Mouse (Mus musculus) layer of hippocampus, adult 8-10 months (tissue): ENCODE results near the gene Tmem145. TPM values are rescaled to one million over a fixed set of nuclear protein-coding genes. Genes with fewer than 3 reads are reported as not detected.
A peak's percentile ranks its signal among the peaks of the same experiment; 100 is the strongest.
"Not testable (repeated sequence)": the region's sequence is repeated elsewhere in the genome, so short reads cannot be mapped to it uniquely, and the experiment has no call there.

ENCODE experiments used
- DNase-seq, 2 experiments: peaks; one replicate each; pipeline ENCODE4 v3.0.0; 2022; ENCODE audit warnings: low spot score in 2 of 2
- total RNA-seq, 4 experiments: library from RNA; stranded (reverse); gene quantifications; 2 replicates each; pipeline ENCODE4 v1.2.4; 2022

The Tmem145 gene
- total RNA-seq, 4 experiments from 2014 or later, result 28.7 to 36.7 (median 33.4) TPM

DNA sequence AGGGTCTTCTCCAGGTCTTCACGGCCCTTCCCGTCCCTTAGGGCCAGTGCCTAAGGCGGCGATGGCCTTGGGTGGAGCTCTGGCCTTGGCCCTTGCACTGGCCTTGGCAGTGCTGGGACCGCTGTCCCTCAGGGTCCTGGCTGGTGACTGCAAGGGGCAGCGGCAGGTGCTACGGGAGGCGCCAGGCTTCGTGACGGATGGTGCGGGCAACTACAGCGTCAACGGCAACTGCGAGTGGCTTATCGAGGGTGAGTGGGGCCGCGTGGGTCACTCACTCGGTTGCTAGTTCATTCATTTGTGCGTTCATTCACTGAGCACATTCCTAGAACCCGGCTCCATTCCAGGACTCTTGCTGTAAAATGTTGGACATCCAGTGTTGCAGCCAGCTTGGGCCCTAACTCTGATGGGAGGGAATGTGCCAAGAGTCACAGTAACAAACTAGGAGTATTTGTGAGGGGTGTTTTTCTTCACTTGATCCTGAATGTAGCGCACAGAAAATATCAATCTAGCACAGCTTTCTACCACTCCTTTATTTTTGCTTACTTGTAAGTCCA, 11.6 kb downstream of the Tmem145 start:
- DNase-seq, result no peak

DNA sequence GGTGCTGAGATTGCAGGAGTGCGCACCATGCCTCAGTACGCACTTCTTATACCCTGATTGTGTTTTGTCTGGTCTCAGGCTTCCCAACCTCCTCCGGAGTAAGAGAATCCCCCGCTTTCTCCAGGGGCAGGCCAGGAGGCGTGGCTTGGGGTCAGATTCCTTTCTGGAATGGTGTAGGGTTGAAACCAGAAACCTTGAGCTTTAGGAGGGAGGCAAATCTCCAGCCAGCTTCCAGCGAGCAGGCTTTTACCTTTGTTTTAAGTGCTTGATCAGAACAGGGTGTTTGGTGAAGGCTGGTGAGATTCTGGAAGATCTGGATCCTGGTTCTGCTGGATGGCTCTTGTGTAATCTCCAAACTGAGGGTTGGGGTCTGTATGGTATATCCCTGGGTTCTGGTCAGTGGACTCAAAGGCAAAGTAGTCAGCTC, 16.2 kb downstream of the Tmem145 start:
- no peak for DNase-seq

DNA sequence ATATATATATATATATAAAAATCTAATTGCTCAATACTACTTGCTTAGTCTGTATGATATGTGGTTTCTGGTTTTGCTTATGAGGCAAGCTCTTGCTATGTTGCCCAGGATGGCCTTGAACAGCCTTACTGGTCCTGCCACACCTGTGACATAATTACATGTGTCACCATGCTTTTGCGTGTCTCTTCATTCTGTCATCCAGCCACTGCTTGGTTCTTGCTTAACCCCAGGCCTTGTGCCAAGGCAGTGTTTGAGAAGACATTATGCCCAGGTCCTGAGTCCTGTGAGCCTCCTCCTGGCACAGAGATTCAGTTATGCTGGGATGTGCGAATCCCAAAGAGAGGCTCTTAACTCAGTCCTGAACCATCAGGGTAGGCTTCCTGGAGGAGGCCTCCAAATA, 17.3 kb downstream of the Tmem145 start:
- DNase-seq, result no peak

DNA sequence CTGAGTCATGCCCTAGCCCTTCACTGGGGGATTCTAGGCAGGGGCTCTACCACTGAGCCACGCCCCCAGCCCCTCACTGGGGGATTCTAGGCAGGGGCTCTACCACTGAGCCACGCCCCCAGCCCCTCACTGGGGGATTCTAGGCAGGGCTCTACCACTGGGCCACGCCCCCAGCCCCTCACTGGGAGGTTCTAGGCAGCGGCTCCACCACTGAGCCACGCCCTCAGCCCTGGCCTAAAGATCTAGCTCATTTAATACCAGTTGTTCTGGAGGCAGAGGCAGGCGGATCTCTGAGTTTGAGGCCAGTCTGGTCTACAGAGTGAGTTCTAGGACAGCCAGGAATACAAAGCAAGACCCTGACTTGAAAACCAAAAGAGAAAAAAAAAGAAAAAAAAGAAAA, 19.5 kb downstream of the Tmem145 start:
- DNase-seq, result not testable (repeated sequence)

DNA sequence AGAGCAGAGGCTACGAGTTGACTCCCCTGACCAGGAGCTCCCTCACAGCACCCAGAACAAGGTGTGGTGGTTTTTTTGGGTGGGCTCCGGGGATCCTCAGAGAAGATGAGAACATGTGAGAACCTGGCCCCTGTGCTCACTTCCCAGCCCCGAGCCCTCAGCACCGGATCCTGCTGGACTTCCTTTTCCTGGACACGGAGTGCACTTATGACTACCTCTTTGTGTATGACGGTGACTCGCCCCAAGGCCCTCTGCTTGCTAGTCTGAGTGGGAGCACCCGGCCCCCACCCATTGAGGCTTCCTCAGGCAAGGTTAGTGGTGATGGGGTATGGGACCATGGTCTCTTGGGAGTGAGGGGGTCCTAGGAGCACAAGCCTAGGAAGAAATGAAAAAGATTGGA, 20.3 kb downstream of the Tmem145 start:
- no peak for DNase-seq

DNA sequence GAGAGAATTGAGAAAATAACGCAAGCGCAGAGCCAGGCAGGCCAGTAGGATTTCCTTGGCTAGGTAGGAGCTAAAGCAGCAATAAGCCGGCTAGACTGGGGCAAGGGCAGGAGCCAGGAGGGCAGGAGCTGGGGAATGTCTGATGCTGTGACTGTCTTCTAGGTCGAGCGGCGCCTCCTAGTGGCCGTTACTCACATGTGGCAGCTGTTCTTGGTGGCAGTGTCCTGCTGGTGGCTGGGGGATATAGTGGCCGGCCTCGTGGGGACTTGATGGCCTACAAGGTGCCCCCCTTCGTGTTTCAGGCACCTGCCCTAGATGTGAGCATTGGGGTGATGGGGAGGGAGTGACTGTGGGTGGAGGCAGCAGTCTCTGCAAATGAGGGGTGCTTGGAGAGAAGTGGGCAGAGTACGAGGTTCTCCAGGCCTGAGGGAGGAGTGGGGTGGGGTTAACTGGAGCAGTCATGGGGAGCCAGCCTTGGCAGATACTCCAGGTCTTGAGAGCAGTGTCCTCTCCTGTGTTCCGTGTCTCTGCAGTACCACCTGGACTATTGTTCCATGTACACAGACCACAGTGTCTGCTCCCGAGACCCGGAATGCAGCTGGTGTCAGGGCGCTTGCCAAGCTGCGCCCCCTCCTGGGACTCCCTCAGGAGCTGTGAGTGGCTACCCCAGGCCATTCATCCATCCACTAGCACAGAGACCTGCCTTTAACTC, 27.8 kb downstream of the Tmem145 start:
- DNase-seq, result peak in 1 of 2 experiments; percentile 69

DNA sequence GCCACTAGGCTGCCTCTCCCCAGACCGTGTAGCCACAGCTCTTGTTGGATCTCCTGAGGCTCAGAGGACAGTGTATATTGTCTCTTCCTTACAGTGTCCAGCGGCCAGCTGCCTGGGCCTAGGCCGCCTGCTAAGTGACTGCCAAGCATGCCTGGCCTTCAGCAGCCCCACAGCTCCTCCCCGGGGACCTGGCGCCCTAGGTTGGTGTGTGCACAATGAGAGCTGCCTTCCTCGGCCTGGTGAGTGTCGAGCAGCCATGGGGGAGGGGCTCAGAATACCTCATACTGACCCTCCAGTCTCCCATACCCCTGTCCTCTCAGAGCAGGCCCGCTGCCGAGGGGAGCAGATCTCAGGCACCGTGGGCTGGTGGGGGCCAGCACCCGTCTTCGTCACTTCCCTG, 28.6 kb downstream of the Tmem145 start:
- DNase-seq, result no peak

DNA sequence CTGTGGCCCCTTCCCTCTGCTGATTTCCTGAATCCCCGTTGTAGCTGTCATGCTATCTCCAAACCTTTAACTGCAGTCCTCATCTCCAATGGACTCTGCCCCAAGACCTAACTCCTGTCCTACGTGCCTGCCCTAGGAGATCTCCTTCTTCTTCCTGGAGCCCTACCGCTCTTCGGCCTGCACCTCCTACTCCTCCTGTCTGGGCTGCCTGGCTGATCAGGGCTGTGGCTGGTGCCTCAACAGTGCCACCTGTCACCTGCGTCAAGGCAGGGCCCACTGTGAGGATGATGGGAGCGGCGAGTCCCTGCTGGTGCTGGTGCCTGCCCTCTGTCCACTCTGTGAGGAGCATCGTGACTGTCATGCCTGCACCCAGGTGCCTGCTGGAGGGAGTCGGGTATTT, 33.4 kb downstream of the Tmem145 start:
- no peak for DNase-seq

DNA sequence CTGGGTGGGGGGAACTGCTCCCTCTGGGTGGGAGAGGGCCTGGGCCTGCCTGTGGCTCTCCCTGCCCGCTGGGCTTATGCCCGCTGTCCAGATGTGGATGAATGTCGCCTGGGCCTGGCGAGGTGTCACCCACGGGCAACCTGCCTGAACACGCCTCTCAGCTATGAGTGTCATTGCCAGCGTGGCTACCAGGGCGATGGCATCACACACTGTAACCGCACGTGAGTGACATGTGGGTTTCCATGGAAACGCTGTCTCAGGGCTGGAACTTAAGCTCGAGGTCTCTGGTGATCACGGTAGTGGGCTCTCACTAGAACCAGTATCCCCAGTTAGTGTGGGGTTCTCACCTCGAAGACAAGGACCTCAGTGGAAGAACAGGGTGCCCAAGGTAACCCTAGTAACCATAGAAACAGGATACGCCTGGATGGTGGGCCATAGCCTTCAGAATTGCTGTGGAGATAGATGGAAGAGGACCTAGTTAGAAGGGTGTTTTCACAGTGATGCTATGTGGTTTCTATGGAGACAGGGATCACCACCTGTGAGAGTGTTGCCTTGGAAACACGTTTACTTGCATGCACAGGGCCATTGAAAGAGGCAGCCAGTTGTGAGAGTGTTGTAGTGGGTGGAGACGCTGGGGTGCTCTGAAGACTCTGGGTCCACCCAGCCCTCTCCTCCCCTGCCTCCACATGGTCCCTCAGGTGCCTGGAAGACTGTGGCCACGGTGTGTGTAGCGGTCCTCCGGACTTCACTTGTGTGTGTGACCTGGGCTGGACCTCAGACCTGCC, 35.3 kb downstream of the Tmem145 start:
- no peak for DNase-seq

DNA sequence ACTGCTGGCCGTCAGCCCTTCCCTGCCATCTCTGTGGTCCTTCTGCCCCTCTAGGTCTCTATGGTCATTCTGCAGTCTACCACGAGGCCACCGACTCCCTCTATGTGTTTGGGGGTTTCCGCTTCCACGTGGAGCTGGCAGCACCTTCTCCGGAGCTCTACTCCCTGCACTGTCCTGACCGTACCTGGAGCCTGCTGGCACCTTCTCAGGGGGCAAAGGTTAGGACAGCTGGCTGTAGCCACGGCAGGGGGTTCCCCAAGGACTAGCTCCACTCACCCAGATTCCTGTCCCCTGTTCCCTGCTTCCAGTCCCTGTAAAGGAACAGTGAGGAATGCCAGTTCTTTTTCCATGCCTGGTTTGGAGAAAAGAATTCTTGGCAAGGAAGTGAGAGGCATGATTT, 43.0 kb downstream of the Tmem145 start:
- no peak for DNase-seq

DNA sequence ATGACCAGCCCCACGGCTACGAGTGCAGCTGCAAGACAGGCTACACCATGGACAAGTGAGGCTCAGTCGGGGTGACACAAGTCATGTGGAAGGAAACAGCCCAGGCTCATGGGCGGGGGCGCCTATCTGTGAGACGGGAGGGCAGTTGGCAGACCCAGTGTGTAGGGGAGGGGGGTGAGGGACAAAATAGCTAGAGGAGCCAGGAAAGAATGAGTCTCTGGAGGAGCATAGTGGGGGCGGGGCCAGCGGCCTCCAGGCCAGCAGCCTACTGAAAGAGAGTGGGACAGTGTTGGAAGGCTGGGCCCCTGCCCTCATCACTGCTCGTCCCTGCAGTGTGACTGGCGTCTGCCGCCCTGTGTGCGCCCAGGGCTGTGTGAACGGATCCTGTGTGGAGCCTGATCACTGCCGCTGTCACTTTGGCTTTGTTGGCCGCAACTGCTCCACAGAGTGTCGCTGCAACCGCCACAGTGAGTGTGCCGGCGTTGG, 52.9 kb downstream of the Tmem145 start:
- no peak for DNase-seq

DNA sequence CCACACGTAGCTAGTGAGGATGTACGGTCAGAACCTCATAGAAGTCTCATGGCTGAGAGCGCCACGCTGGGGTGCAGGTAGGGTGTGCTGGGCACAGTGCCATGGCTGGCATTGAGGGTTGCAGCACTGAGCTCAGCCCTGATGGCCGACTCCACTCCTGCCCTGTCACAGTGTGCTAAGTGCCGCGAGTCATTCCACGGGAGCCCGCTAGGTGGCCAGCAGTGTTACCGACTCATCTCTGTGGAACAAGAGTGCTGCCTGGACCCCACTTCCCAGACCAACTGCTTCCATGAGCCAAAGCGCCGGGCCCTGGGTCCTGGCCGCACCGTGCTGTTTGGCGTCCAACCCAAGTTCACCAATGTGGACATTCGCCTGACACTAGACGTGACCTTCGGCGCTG, 57.2 kb downstream of the Tmem145 start:
- DNase-seq, result no peak

DNA sequence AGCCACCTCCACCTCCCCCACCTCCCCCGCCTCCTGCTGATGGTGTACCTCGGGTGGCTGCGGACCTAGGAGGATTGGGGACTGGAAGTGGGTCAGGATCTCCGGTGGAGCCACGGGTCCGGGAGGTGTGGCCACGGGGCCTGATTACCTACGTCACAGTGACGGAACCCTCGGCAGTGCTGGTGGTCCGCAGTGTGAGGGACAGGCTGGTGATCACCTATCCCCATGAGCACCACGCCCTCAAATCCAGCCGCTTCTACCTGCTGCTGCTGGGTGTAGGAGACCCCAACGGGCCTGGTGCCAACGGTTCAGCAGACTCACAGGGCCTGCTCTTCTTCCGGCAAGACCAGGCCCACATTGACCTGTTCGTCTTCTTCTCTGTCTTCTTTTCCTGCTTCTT, 57.7 kb downstream of the Tmem145 start:
- no peak for DNase-seq

Other genes with a start within 250 kb of the Tmem145 start
- 100 to 1,000 TPM; 206 to 235 (median 220) TPM for gene Grik5, start 233.8 kb upstream of the Tmem145 start, total RNA-seq
- 10 to 100 TPM; 28.0 to 31.0 (median 29.6) TPM for gene Zfp574, start 233.5 kb upstream of the Tmem145 start, total RNA-seq
- gene Pou2f2, start 126.4 kb upstream of the Tmem145 start, total RNA-seq, result 10 to 100 TPM in 3 of 4 experiments, 1 to 10 TPM in 1; 8.9 to 14.3 (median 11.7) TPM
- gene Dedd2, start 85.5 kb upstream of the Tmem145 start, total RNA-seq, result 10 to 100 TPM; 22.0 to 28.9 (median 26.5) TPM
- 10 to 100 TPM; 11.2 to 12.5 (median 11.7) TPM for gene Zfp526, start 84.7 kb upstream of the Tmem145 start, total RNA-seq
- 100 to 1,000 TPM; 198 to 216 (median 204) TPM for gene Gsk3a, start 68.3 kb upstream of the Tmem145 start, total RNA-seq
- gene Erf, start 55.3 kb upstream of the Tmem145 start, total RNA-seq, result 10 to 100 TPM; 39.0 to 61.0 (median 49.4) TPM
- 100 to 1,000 TPM; 196 to 252 (median 228) TPM for gene Cic, start 38.4 kb upstream of the Tmem145 start, total RNA-seq
- 10 to 100 TPM; 25.2 to 28.9 (median 27.9) TPM for gene Pafah1b3, start 8.1 kb upstream of the Tmem145 start, total RNA-seq
- under 1 TPM in 1 of 4 experiments, not detected in 3; 0.25 TPM for gene Prr19, start 4.7 kb upstream of the Tmem145 start, total RNA-seq
- 100 to 1,000 TPM in 2 of 4 experiments, 10 to 100 TPM in 2; 90.3 to 107 (median 97.0) TPM for gene Megf8, start 11.1 kb downstream of the Tmem145 start, total RNA-seq
- under 1 TPM in 1 of 4 experiments, not detected in 3; 0.73 TPM for gene Cnfn, start 63.6 kb downstream of the Tmem145 start, total RNA-seq
- gene Lipe, start 92.6 kb downstream of the Tmem145 start, total RNA-seq, result 10 to 100 TPM in 1 of 4 experiments, 1 to 10 TPM in 3; 7.1 to 10.3 (median 9.0) TPM
- not detected for gene Cxcl17, start 106.8 kb downstream of the Tmem145 start, total RNA-seq
- gene Ceacam1, start 171.5 kb downstream of the Tmem145 start, total RNA-seq, result 1 to 10 TPM; 2.3 to 5.1 (median 2.8) TPM
- 1 to 10 TPM in 1 of 4 experiments, under 1 TPM in 3; 0.27 to 1.1 (median 0.37) TPM for gene Ceacam2, start 233.8 kb downstream of the Tmem145 start, total RNA-seq